Mouse (Mus musculus): Measurements from ENCODE around the gene Oxct1. TPM values are rescaled to one million over a fixed set of nuclear protein-coding genes. Genes with fewer than 3 reads are reported as not detected.

The Oxct1 gene
- total RNA-seq, 4 experiments from 2014 or later, result 233 to 311 (median 280) TPM

- DNase-seq (ENCODE audit: low spot score in 2 of 2), result no peak
Measured at GRCm38 (mm10) chr15:4028411-4028700, 2.2 kb downstream of the Oxct1 start.

DNA sequence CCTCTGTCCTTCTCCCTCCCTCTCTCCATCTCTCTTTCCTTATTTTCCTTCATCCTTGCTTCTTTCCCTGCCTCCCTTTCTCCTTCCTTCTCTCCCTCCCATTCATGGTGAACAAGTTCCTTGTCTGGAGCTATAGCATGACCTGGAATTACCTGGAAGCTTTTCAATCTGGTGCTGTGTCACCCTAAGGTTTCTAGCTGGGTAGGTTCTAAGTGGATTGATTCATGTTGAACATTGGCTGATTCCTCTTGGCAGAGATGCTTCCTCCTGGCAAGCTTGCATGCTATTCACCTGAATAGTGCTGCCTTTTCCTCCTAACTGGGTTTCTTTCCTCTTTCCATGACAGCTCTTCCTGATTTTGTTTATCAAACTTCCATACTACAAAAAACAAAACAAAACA is 2.8 kb downstream of the Oxct1 start:
- no peak for DNase-seq (ENCODE audit: low spot score in 2 of 2)

DNA sequence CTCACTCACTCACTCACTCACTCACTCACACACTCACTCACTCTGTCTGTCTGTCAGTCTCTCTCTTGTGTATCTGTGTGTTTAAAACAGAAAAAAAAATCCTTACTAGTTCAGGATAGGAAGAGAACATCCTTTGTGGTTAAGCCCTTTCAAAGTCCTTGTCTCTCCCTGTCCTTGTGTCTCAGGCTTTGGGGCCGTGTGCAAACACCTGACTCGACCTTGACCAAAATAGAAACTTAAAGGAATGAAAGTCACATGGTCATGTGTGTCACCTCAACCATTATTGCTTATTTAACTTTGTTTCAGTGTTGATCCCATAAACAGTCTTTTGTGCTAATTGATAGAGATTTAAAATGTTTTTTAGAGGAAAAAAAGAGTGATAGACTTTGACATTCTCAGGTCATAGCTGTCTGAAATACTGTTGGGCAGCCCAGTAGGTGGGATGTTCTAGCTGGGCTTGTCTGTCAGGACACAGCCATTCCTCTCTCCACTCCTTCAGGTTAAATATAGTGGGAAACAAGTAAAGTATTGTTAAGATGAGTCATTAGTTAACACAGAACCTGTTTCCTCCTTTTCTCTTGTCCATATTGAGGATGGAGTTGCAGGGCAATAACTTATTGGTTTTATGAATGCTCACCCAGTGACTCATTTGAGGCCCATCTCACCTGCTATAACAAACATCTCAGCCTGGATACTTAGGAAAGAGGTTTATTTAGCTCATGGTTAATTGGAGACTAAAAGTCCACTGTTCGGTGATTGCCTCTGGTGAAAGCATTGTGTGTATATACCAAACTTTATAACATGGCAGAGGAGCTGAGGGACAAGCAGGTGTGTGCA is 7.2 kb downstream of the Oxct1 start:
- no peak for DNase-seq (ENCODE audit: low spot score in 2 of 2)

DNA sequence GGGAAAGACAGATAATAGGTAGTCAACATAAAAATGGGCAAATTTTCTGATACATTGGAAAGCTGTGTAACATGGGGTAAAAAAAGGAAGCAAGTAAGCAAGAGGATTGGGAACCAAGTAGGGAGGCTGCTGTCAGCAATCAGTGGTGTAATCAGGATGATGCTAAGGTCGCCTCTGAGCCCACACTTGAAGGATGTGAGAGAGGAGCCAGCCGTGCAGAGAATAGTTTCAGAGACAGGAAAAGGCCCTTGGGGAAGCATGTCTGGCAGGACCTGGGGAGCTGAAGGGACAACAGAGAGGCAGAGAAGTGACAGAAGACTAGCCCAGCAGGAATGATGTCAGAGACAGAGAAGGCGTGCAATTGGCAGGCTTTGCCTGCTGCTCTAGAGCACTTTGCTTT is 16.2 kb downstream of the Oxct1 start:
- no peak for DNase-seq (ENCODE audit: low spot score in 2 of 2)

DNA sequence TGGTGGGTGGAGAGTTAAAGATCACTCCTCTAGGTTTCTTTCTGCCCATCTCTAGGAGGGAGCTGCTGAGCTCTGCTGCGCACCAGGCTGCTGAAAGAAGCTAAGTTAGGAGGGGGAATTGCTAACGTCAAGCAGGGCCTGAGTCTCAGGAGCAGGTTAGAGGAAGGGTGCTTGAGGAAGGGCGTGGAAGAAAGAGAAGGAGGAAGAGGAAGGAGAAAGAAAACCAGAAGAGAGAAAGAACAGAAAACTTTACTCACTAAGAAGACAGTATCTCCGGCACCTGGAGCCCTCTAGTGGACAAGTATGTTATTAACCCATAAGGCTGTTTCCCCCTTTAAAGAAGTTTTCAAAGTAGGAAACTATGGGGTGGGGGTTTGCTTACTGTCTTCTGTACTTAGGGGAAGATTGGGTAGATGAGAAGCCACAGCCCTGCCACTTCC is 16.9 kb downstream of the Oxct1 start:
- no peak for DNase-seq (ENCODE audit: low spot score in 2 of 2)

DNA sequence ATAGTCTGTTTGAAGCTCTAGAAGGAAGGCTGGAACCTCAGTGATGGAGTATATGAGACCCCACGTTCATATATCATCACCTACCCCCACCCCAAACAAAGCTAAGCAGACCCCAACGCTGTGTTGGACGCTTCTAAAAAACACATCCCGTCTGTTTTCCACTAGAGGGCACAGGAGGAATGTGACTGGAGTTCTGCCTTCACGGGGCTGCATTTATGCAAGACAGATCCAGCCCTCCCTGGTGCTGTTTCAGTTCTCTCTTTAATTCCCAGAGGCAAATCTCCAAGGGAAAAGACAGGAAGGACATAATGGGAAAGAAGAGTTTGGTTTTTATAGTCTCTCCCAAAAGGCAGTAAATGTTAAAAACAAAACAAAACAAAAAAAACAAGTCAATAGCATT is 30.4 kb downstream of the Oxct1 start:
- DNase-seq (ENCODE audit: low spot score in 2 of 2), result no peak

- DNase-seq (ENCODE audit: low spot score in 2 of 2), result no peak
Measured at GRCm38 (mm10) chr15:4063574-4063973, 37.4 kb downstream of the Oxct1 start.

- no peak for DNase-seq (ENCODE audit: low spot score in 2 of 2)
Measured at GRCm38 (mm10) chr15:4064013-4064412, 37.8 kb downstream of the Oxct1 start.

DNA sequence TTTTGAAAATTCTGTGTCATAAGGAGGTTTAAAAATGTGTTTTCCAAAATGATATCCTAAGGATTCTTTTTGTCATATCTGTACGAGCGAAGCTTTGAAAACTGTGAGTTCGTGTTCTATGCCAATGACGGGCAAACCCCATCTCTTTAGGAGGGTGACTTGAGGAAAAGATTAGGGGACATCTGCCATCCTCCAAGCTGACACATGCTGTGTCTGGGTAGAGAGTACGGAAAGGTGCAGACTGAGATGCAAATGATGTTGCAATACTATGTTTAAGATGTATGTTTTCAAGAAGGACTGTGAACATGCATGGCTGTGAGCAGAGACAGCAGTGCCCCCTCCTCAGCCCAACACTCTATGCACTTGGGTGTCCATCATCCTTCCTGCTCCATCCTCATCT is 38.5 kb downstream of the Oxct1 start:
- no peak for DNase-seq (ENCODE audit: low spot score in 2 of 2)

- DNase-seq (ENCODE audit: low spot score in 2 of 2), result no peak
Measured at GRCm38 (mm10) chr15:4067273-4067990, 41.2 kb downstream of the Oxct1 start.

- no peak for DNase-seq (ENCODE audit: low spot score in 2 of 2)
Measured at GRCm38 (mm10) chr15:4077978-4078377, 51.8 kb downstream of the Oxct1 start.

- no peak for DNase-seq (ENCODE audit: low spot score in 2 of 2)
Measured at GRCm38 (mm10) chr15:4078785-4079184, 52.6 kb downstream of the Oxct1 start.

DNA sequence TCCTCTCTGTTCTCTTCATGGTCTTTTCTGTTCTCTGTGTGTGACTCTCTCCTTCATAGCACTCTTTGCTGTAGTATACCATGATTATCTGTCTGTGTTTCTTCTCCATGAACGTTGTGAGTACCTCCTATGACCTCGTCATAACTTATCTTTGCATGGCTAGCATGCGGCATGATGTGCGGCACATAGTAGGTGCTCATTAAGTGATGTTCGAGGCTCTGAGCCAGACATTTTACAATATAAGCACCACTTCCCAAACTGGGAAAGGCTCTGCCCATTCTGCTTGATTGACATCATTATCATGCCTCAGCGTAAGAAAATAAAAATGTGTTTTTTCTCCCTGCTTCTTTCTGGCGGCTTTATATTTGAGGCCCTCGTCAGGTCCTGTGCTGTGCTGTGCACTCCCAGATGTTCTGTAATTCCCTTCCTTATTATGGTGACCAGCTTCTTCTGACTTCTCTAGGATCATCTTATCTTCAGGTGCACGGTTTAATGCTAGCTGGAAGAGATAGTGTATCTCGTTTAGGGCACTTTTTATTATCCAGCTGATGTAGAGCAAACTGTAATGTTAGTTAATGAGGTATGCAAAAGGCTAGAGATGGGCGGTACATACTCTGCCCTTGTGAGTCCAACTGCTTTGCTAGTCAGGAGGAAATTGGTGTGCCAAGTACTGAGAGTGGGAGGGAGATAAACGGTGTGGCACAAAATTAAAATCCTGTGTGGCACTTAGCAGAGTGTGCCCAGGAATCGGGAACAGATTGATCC is 53.4 kb downstream of the Oxct1 start:
- DNase-seq (ENCODE audit: low spot score in 2 of 2), result no peak

DNA sequence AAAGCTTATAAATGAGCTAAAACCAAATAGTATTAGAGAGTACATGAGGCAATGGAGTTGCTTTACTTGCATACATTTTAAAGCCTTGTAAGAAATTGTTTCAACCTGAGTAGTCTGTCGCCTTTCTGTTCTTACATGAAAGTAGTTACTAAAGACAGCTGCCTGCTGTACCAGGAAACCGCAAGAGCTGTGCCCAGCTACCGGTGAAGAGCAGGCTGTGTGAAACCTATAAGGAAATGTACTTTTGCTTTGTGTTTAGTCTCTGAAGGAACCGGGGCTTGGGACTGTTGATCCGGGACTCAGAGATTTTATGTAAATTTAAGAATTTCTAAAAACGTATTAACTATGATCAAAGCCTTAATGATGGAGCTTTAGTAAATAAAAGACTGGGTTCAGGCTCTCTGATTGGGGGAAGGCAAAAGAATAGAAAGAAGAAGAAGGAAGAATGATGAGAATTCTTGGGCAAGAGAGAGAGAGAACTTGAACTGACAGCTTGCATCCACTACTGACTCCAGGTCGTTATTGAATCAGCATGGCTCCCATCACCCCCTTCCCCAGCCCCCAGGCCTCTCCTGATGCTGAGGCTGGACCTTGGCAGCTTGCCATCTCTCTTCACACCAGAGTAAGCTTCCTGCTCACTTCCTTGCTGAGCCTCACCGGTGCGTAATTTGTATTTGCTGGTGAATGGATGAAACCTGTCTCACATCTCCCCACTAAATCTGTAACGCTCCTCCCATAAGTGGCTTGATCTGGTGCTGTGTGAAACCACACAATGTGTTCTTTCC is 59.6 kb downstream of the Oxct1 start:
- DNase-seq (ENCODE audit: low spot score in 2 of 2), result no peak

DNA sequence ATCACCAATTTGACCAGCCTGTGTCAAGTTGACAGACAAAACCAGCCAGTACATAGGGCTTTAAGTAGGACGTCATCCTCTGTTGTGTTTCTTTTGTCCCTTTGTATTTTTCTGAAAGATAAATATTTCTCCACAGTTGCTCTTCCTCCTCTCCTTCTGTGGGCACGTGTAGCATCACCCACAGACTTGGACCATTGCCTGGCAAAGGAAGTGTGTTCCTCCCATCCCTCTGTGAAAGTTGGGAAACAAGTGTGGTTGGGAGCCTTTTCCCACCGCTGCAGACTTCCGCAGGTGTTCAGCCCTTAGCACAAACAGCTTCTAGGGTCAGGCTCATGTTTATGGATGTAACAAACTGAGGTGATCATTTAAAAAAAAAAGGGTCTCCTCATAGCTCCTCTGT is 61.3 kb downstream of the Oxct1 start:
- no peak for DNase-seq (ENCODE audit: low spot score in 2 of 2)

DNA sequence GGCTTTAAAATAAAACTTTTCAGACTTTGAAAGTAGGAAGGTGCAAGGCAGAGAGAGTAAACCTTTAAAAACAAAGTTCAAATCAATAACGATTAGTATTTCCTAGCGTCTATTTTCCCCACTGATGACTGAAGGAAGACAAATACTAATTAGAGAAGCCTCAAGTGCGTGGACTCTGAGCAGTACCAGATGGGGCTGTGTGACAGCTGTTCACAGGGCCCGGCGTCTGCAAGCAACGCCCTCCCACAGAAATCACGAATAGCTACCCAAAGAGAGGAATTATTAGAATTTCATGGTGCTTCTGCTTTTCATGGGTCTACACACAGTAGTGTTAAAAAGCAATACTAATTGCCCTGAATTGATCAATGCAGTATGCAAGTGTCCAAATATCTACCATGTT is 61.7 kb downstream of the Oxct1 start:
- no peak for DNase-seq (ENCODE audit: low spot score in 2 of 2)

- DNase-seq (ENCODE audit: low spot score in 2 of 2), result no peak
Measured at GRCm38 (mm10) chr15:4090601-4091000, 64.4 kb downstream of the Oxct1 start.

DNA sequence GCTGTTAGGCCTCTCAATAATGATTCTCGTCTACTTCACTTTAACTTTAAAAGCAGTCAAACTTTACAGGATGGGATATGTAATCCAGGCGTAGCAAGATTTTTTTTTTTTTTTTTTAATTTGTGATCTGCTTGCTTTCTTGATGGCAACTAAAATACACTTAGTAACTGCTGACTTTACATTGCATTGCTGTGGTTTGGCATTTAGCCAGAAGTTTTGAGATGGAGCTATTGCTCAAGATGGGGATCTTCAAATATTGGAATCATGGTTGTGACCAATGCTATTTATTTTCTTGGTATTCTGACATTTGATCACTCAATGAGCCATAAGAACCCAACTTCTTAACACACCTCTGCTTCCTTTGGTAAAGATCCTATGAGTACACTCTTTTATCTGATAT is 66.4 kb downstream of the Oxct1 start:
- no peak for DNase-seq (ENCODE audit: low spot score in 2 of 2)

DNA sequence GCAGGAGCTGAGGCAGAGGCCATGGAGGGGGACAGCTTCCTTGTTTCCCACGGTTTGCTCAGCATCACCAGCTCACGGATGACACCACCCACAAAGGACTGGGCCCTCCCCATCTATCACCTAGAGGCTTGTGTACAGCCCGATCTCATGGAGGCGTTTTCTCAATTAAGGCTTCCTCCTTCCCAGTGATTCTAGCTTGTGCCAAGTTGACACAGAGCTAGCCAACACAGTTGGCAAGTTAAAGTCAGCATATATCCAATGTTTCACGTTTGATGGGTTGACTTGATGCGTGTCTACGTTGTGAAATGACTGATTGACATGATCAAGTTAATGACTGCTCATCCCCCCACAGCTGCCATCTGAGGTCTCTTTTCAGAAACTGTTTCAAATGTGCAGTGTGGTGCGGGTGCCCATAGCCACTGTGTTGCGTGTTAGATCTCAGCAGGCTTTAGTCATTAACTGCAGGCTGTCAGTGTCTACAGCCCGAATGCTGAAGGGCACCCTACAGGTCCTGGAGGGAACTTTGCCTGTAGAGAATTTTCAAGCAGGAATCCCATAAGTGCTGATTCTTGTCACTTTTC is 74.2 kb downstream of the Oxct1 start:
- no peak for DNase-seq (ENCODE audit: low spot score in 2 of 2)

GRCm38 (mm10) chr15:4101025-4101424 is 74.8 kb downstream of the Oxct1 start:
- DNase-seq (ENCODE audit: low spot score in 2 of 2), result no peak

DNA sequence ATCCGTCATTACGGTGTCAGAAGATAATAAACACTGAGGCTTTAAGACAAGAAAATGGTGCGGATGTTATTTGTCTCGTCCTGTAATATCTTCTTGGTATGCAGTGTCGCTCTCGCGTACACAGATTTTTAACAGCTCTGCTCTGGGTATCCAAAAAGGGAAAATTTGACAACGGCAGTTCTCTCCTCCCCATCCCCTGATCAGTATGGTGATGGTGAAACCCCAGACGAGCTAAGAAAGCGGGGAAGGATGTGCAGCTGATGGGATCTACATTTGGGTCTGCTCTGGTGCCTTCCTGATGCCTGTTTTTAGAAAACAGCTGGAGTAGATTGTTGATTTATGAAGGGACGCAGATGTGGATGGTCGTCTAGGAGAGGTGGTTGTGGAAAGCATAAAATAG is 78.1 kb downstream of the Oxct1 start:
- DNase-seq (ENCODE audit: low spot score in 2 of 2), result no peak
